Comparison of ENCODE assay signal across 14 mouse cellular contexts in the genomic region with DNA sequence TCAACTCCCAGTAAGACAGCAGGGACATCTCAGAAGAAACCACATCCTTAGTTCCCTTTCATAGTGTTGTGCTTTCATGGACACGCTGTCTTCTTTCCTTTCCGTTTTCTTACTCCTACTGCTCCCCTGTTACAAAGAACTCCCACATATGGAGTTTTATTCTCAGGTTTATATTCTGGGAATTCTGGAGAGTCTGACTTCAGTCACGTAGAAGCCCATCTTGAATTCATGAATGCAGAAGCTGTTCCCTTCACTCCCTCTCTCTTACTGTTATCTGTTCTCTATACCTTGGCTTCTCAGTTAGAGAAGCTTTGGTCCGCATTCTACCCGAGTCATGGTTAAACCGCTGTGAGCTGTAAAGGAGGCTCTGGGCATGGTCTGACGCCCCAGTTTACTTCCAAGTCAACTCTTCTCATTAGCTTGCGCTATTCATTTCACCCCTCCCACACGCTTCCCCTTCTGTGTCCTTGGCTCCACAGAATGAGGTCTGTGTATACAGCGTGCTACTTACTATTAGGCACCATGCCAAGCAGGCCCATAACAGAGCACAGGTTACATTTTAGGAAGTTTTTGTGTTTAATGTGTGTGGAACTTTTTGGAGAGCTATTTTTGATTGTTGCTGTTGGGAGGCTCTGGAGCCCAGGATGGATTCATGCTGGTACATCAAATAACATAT.
DNase-seq lines count a peak whose midpoint lies in the region; ATAC-seq and TF ChIP-seq lines count a peak whose summit lies in the region.
"Had no signal": no experiment of that assay in that cellular context is flagged by ENCODE, and none has a peak within 500 bp of the region (broad histone marks: within the 10 kb centered on the region; RNA-seq: fewer than 3 reads in every experiment).

No protein-coding gene starts in this region.

- intact Hi-C loops in left cerebral cortex, postnatal 10 days (cut with DNase I), result no loop called here

- H3K27ac ChIP-seq in hindbrain, embryonic 12.5 days, result no peak overlapping the region
- no peak overlapping the region; the same call in 1 of the 2 replicates for H3K27ac ChIP-seq in hindbrain, embryonic 10.5 days
- no peak overlapping the region for H3K27ac ChIP-seq in lung, embryonic 14.5 days (ENCODE audit: low read depth)
- H3K27ac ChIP-seq in hindbrain, embryonic 16.5 days (ENCODE audit: low read depth, low read length), result no peak overlapping the region

- peaks cover 9% of the 10 kb centered on the region for H3K4me1 ChIP-seq in hindbrain, embryonic 12.5 days
- H3K4me1 ChIP-seq in hindbrain, embryonic 10.5 days (replicated peaks), result peaks cover 14% of the 10 kb centered on the region
- H3K4me1 ChIP-seq in lung, embryonic 14.5 days (ENCODE audit: insufficient read depth), result no peaks in the 10 kb centered on the region
- peaks cover 8% of the 10 kb centered on the region; the same call in 1 of the 2 replicates for H3K4me1 ChIP-seq in hindbrain, embryonic 16.5 days (ENCODE audit: control insufficient read depth, insufficient read depth, low read depth, low read length)

- H3K27me3 ChIP-seq in hindbrain, embryonic 12.5 days, result no peaks in the 10 kb centered on the region
- no peaks in the 10 kb centered on the region for H3K27me3 ChIP-seq in hindbrain, embryonic 10.5 days (ENCODE audit: insufficient read depth, poor library complexity, severe bottlenecking)
- H3K27me3 ChIP-seq in lung, embryonic 14.5 days (ENCODE audit: insufficient read depth, low read length), result no peaks in the 10 kb centered on the region
- no peaks in the 10 kb centered on the region for H3K27me3 ChIP-seq in hindbrain, embryonic 16.5 days (replicated peaks; ENCODE audit: control insufficient read depth, insufficient read depth, low read length)

- no peak for TF ChIP-seq POLR2A in brain, embryonic 14.5 days (IDR thresholded peaks at IDR 0.05; ENCODE audit: borderline replicate concordance, extremely low read depth, insufficient read depth, insufficient read length, poor library complexity, severe bottlenecking)

- ATAC-seq in hindbrain, embryonic 12.5 days (ENCODE audit: low FRiP score), result 0 out of 2 replicates have a peak, but pooled peaks have one; percentile 52
- ATAC-seq in lung, embryonic 14.5 days (ENCODE audit: insufficient read depth), result peak; percentile 58; the same call in 1 of the 2 replicates
- peak; percentile 78 for ATAC-seq in hindbrain, embryonic 16.5 days
- ATAC-seq: intestine, embryonic 16.5 days had no signal

- no peak overlapping the region for H3K9ac ChIP-seq in hindbrain, embryonic 12.5 days
- no peak overlapping the region for H3K9ac ChIP-seq in lung, embryonic 14.5 days
- H3K9ac ChIP-seq in hindbrain, embryonic 16.5 days (ENCODE audit: low read depth, low read length), result no peak overlapping the region

- 81% methylated on average over 10 of the region's 10 CpGs for WGBS in hindbrain, embryonic 12.5 days
- WGBS in hindbrain, embryonic 10.5 days, result 81% methylated on average over 10 of the region's 10 CpGs
- 72% methylated on average over 10 of the region's 10 CpGs for WGBS in lung, embryonic 14.5 days
- 59% methylated on average over 10 of the region's 10 CpGs for WGBS in hindbrain, embryonic 16.5 days

- no peaks in the 10 kb centered on the region for H3K9me3 ChIP-seq in hindbrain, embryonic 12.5 days (replicated peaks)
- no peaks in the 10 kb centered on the region for H3K9me3 ChIP-seq in hindbrain, embryonic 10.5 days
- H3K9me3 ChIP-seq in lung, embryonic 14.5 days (ENCODE audit: low read depth, low read length), result no peaks in the 10 kb centered on the region
- no peaks in the 10 kb centered on the region for H3K9me3 ChIP-seq in hindbrain, embryonic 16.5 days (ENCODE audit: control insufficient read depth, low read length)

- no peak for TF ChIP-seq CTCF in lung, embryonic 14.5 days (IDR thresholded peaks at IDR 0.05; ENCODE audit: low read depth)
- no peak for TF ChIP-seq CTCF in brain, embryonic 14.5 days (IDR thresholded peaks at IDR 0.05; ENCODE audit: borderline replicate concordance, extremely low read depth, insufficient read depth, insufficient read length)

- H3K36me3 ChIP-seq in hindbrain, embryonic 12.5 days, result no peaks in the 10 kb centered on the region
- H3K36me3 ChIP-seq in hindbrain, embryonic 10.5 days, result no peaks in the 10 kb centered on the region
- H3K36me3 ChIP-seq in lung, embryonic 14.5 days (ENCODE audit: insufficient read depth), result no peaks in the 10 kb centered on the region
- no peaks in the 10 kb centered on the region for H3K36me3 ChIP-seq in hindbrain, embryonic 16.5 days (ENCODE audit: control insufficient read depth, insufficient read depth, low read length)

- H3K4me3 ChIP-seq in hindbrain, embryonic 12.5 days, result no peak overlapping the region
- H3K4me3 ChIP-seq in hindbrain, embryonic 10.5 days, result no peak overlapping the region
- H3K4me3 ChIP-seq in lung, embryonic 14.5 days (ENCODE audit: low read depth, low read length), result no peak overlapping the region
- no peak overlapping the region for H3K4me3 ChIP-seq in hindbrain, embryonic 16.5 days (ENCODE audit: low read length)
- H3K4me3 ChIP-seq: erythroblast, embryonic 14.5 days had no signal

- no peak for DNase-seq in hindbrain, embryonic 10.5 days (ENCODE audit: low spot score)
- DNase-seq in lung, embryonic 14.5 days, result peak; percentile 24
- no peak for DNase-seq in lung, adult 18-20 months
- DNase-seq in brain, embryonic 14.5 days (ENCODE audit: low read depth), result peak; percentile 82
- DNase-seq in urinary bladder, postnatal 10 days (ENCODE audit: low spot score), result no peak
- DNase-seq in left cerebral cortex, postnatal 10 days (ENCODE audit: extremely low spot score in 1 of 2, low spot score in 2 of 2), result no peak
- DNase-seq: gastrocnemius, postnatal 36 days; right cerebral cortex, postnatal 14 days; thymus, postnatal 36 days had no signal

- no peak overlapping the region for H3K4me2 ChIP-seq in hindbrain, embryonic 12.5 days (replicated peaks)
- no peak overlapping the region for H3K4me2 ChIP-seq in lung, embryonic 14.5 days
- no peak overlapping the region for H3K4me2 ChIP-seq in hindbrain, embryonic 16.5 days (ENCODE audit: low read length)
- H3K4me2 ChIP-seq: liver, embryonic 11.5 days had no signal

Comparison
In these comparisons a context has a peak if more than half of its experiments do, and no peak if none do; other contexts are left out.
1. DNase-seq: peak in lung, embryonic 14.5 days (single experiment) and brain, embryonic 14.5 days (single experiment); none in hindbrain, embryonic 10.5 days (single experiment), lung, adult 18-20 months (0 of 2), urinary bladder, postnatal 10 days (single experiment) and left cerebral cortex, postnatal 10 days (0 of 2).
2. Peak in every context shown above with its lines, with median percentiles within 50 percentile points of each other: ATAC-seq.